Mouse (Mus musculus) erythroblast, embryonic 14.5 days (primary cell): ENCODE results near the gene Tmem266.

Experiments
- GATA1 ChIP-seq: IDR thresholded peaks from 2 replicates; pipeline ENCODE4 v1.6.1; 2012; ENCODE audit warnings: low read length, inconsistent platforms, mixed read lengths
- TAL1 ChIP-seq: IDR thresholded peaks from 3 replicates; pipeline ENCODE4 v1.6.1; 2012; ENCODE audit warnings: low read length, inconsistent platforms, mixed read lengths

DNA sequence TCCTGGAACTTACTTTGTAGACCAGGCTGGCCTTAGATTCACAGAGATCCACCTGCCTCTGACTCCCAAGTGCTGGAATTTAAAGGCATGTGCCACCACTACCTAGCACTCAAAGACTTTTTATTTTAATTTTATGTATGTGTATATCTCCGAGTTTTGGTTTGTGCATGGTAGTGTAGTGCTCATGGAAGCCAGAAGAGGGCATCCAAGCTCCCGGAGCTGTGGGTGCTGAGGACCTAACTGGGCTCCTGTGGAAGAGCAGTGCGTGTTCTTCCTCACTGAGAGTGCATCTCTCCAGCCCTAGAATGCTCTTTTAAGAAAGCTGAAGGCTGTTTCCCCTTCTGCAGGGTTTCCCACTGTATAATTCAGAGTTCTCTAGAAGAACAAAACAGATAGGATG is 83.1 kb downstream of the Tmem266 start:
- TF ChIP-seq GATA1: no peak
- no peak for TF ChIP-seq TAL1
